Mouse (Mus musculus) olfactory bulb, adult 2 months (tissue): Measurements from ENCODE around the gene Usp46.

Experiments
- CTCF ChIP-seq: fragments of 200-500 bp; IDR thresholded peaks from 2 replicates; pipeline ENCODE4 v1.5.1; 2012; ENCODE audit warnings: low read depth, mild to moderate bottlenecking, low read length, moderate library complexity; ENCODE audit not compliant: insufficient read depth
- POLR2A ChIP-seq: fragments of 200-500 bp; IDR thresholded peaks from 2 replicates; pipeline ENCODE4 v1.6.1; 2012; ENCODE audit warnings: mild to moderate bottlenecking, low read depth, low read length, moderate library complexity; ENCODE audit not compliant: insufficient read depth

DNA sequence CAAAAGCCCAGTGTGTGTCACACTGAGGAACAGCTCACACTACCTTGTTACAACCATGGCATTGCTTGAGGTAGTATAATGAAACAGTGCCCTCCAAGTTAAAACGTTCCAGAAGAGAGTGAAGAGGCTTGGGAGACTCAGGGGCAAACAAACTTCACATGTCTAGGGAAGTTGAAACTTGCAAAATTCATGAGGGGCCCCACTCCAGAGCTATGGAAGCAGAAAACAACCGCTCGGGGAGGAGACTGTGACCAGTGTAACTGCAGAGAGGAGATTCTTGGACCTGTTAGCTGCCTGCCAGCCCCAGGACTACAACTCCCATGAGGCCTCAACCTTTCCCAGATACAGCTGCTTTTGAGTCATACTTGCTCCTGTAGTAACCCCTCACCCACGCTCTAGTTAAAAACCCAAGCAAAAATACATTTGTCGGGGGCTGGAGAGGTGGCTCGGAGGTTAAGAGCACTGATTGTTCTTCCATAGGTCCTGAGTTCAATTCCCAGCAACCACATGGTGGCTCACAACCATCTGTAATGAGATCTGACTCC lies 25.4 kb downstream of the Usp46 start:
- TF ChIP-seq POLR2A (no peak), CTCF (no peak)
